Mouse (Mus musculus) cortical plate, adult 2 months (tissue): Measurements from ENCODE around the gene Plrg1. TPM values are rescaled to one million over a fixed set of nuclear protein-coding genes. Genes with fewer than 3 reads are reported as not detected.
A peak's percentile ranks its signal among the peaks of the same experiment; 100 is the strongest.

Experiments
- H3K27ac ChIP-seq: fragments of 200-500 bp; 2 replicates; pipeline ENCODE4 v1.5.1; 2012; ENCODE audit warnings: low read length, control low read depth, inconsistent platforms; ENCODE audit not compliant: insufficient read depth
- H3K4me1 ChIP-seq: fragments of 200-500 bp; 2 replicates; pipeline ENCODE4 v1.6.1; 2011; ENCODE audit warnings: low read length; ENCODE audit not compliant: control insufficient read depth, insufficient read depth
- H3K4me3 ChIP-seq: fragments of 200-500 bp; 2 replicates; pipeline ENCODE4 v1.5.1; 2011; ENCODE audit warnings: mild to moderate bottlenecking, low read length, control low read depth; ENCODE audit not compliant: insufficient read depth
- CTCF ChIP-seq: fragments of 200-500 bp; IDR thresholded peaks from 2 replicates; pipeline ENCODE4 v1.5.1; 2011; ENCODE audit warnings: mild to moderate bottlenecking, control low read depth, low read length; ENCODE audit not compliant: insufficient read depth; ENCODE audit errors: extremely low read depth
- POLR2A ChIP-seq: fragments of 200-500 bp; IDR thresholded peaks from 2 replicates; pipeline ENCODE4 v1.6.1; 2011; ENCODE audit warnings: mild to moderate bottlenecking, low read length, control low read depth; ENCODE audit not compliant: insufficient read depth; ENCODE audit errors: extremely low read depth
- polyA plus RNA-seq: library from polyadenylated mRNA; depleted of rRNA; stranded (reverse); fragments of >200 nt; gene quantifications from 2 replicates; pipeline ENCODE4 v1.2.3, GENCODE M21; 2012; rRNA removed

Gene Plrg1
- polyA plus RNA-seq = 45.0 TPM in 2 replicates

DNA sequence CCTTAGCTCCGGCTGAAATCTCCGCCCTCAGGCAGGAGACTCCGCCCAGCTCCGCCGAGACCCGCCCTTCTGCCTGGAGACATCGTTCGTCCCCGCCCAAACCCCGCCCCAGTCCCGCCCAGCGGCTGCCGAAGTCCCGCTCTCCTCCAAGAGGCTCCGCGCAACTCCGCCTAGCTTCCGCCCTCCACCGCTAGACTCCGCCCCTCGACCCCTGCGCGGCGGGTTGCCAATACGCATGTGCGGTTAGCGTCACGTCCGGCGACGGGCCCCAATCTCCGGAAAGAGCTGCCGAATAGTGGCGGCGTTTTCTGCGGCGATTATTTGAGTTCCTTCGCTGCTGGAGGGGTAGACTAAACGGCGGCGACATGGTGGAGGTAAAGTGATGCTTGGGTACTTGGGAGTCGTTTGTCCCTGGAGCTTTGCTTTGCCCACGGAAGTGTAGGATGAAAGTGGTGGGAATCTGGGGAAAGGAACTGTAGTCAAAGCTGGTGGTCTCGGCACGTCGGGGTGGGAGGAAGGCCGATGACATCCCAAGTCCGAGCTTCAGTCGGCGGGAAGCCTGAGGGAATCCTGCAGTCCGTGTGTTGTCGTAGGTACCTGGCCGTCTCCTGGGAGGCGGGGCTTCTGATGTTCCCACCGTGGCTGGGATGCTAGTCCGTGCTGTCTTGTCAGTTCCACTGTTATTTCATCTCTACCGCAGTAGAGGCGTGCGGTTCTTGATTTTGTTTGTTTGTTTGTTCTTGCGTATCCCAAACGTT is at the start of gene Plrg1:
Gene Plrg1 (plus strand): TSS at position 242 of the 758 bp plus-strand sequence.
- TF ChIP-seq CTCF (no peak), POLR2A (peak; percentile 78)
- Histone ChIP-seq H3K4me3 (peak within 1 kb of the TSS; percentile 73), H3K4me1 (no peaks in the 10 kb centered on the region), H3K27ac (0 out of 2 replicates have a peak within 1 kb of the TSS, but pooled peaks have one; percentile 8)

DNA sequence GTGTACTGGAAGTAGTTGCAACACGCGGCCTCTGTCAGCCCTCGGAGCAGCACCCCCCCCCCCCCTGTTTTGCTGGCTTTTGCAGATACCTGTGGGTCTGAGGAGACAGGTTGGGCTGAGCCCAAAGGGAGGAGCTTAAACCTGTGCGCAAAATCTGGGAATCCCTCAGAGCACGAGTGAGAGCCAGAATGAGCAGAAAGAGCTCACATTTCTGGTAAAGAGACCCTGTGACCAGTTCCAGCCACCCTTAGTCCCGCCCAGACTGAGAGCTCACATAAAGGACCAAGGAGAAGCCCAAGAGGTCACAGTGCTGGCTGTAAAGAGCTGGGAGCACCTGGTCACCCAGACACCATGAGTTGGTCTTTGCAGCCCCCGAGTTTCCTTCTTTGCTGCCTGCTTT is 47.8 kb upstream of the Plrg1 start, which contains the start of gene Fgg:
Gene Fgg (plus strand): TSS at position 168 of the 400 bp plus-strand sequence.
- no peak within 1 kb of the TSS for H3K4me3 ChIP-seq
- TF ChIP-seq POLR2A = no peak
- TF ChIP-seq CTCF = no peak
- no peak within 1 kb of the TSS for H3K27ac ChIP-seq
- no peaks in the 10 kb centered on the region for H3K4me1 ChIP-seq

DNA sequence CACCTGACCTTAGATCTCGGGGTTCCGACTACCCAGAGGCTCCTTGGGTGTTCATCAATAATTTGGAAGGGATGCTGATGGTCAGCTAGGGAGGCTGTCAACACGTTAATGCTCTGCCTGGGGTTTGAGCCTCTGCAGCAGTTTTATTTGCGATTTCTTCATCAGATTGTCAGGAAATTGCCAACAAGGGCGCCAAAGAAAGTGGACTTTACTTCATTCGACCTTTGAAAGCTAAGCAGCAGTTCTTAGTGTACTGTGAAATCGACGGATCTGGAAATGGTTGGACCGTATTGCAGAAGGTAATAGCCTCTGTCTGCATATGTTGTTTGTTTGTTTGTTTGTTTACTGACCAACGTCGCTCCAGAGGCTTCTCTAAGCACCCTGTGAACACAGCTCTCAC is 45.0 kb upstream of the Plrg1 start:
- Histone ChIP-seq H3K4me1 (no peaks in the 10 kb centered on the region), H3K27ac (no peak overlapping the region), H3K4me3 (no peak overlapping the region)
- TF ChIP-seq POLR2A (no peak), CTCF (no peak)

DNA sequence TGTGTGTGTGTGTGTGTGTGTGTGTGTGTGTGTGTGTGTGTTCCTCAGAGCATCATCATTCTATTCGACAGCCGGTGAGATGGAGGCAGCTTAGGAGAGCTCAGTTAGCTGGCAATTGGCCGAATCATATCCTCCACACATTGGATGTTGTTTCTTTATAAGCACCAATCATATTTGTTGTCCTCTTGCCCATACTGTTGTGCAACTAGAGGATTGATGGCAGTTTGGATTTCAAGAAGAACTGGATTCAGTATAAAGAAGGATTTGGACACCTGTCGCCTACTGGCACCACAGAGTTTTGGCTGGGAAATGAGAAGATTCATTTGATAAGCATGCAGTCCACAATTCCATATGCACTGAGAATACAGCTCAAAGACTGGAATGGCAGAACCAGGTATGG is 44.2 kb upstream of the Plrg1 start:
- Histone ChIP-seq H3K27ac (no peak overlapping the region), H3K4me3 (no peak overlapping the region), H3K4me1 (no peaks in the 10 kb centered on the region)
- no peak for TF ChIP-seq CTCF

DNA sequence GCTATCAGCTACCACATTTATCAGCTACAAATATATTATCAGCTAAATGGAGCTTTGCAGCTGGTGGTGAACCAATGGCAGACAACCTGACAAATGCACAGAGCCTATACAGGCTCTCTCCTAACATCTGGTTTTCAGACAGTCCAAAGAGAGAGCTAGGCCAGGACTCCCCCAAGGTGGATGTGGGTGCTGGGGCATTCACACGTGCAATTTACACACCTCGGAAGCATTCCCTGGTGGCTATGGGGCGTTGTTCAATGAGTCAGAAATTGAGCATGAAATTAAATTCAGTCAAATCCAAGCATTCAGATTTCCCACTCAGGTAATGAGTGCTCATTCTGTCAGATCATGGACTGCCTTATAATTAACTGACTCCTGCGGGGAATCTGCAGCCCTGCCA is 43.8 kb upstream of the Plrg1 start:
- H3K4me3 ChIP-seq = no peak overlapping the region
- H3K27ac ChIP-seq = no peak overlapping the region
- TF ChIP-seq CTCF (no peak), POLR2A (no peak)
- no peaks in the 10 kb centered on the region for H3K4me1 ChIP-seq

DNA sequence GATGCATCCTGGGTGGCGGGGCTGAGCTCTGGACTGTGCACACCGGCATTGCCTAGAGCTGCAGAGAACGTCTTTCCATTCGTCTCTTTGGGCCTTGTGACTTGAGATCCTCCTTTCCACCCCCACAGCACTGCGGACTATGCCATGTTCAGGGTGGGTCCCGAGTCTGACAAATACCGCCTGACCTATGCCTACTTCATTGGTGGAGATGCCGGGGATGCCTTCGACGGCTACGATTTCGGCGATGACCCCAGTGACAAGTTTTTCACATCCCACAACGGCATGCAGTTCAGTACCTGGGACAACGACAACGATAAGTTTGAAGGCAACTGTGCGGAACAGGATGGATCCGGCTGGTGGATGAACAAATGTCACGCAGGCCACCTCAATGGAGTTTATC is 42.7 kb upstream of the Plrg1 start:
- TF ChIP-seq CTCF = no peak
- TF ChIP-seq POLR2A = no peak
- H3K4me1 ChIP-seq = no peaks in the 10 kb centered on the region
- no peak overlapping the region for H3K4me3 ChIP-seq
- H3K27ac ChIP-seq = no peak overlapping the region

DNA sequence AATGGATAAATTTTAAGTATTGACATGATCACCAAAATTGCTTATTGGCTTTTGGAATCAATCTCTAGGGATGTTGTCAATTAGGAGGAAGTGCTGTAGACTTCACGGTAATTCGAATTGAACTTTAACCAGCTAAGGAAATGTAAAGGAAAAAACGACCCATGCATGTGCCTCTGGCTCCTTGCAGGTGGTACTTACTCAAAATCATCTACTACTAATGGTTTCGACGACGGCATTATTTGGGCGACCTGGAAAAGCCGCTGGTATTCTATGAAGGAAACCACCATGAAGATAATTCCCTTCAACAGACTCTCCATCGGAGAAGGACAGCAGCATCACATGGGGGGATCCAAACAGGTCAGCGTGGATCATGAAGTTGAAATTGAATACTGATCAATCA is 41.4 kb upstream of the Plrg1 start:
- TF ChIP-seq CTCF (no peak), POLR2A (no peak)

DNA sequence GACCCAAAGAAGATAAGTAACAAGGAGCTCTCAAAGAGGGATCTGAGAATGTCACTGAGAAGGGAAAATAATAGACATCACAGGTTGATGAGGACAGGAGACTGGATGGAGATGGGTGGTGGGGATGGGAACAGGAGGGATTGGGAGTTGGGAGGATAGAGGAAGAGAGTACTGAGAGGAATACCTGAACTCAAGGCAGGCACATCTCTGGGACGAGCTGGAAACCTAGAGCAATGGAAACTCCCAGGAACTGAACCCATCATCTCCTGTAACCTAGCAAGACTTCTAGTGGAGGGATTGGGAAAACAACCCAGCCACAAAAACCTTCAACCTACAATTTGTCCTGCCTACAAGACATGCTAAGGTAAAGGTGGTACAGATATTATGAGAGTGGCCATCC is 39.1 kb upstream of the Plrg1 start:
- Histone ChIP-seq H3K4me3 (no peak overlapping the region), H3K4me1 (no peaks in the 10 kb centered on the region)
- no peak for TF ChIP-seq CTCF
- TF ChIP-seq POLR2A = no peak

More for the DNA sequence above, 41.4 kb upstream of the Plrg1 start:
- no peaks in the 10 kb centered on the region for H3K4me1 ChIP-seq
- H3K4me3 ChIP-seq = no peak overlapping the region
- no peak overlapping the region for H3K27ac ChIP-seq

DNA sequence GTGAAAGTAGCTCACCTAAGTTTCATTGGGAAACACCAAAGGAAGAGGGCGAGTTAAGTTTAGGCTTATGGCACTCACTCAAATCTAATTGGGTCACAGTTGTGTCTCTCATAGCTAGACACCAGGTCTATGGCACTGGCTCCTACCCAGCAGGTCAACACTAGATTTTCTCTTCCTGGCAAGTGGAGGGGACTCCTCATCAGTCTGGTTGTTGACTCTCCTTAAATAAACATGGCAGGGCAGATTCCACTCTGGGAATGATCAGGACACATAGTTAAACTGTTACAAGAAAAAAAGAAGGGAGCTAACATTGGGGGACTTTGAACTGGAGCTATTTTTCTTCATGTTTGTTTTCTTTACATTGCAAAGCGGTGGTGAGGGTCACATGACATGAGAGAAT is 34.9 kb upstream of the Plrg1 start:
- no peak overlapping the region for H3K4me3 ChIP-seq
- TF ChIP-seq POLR2A = no peak
- no peak overlapping the region for H3K27ac ChIP-seq
- H3K4me1 ChIP-seq = no peaks in the 10 kb centered on the region

More for the DNA sequence above, 39.1 kb upstream of the Plrg1 start:
- no peak overlapping the region for H3K27ac ChIP-seq

DNA sequence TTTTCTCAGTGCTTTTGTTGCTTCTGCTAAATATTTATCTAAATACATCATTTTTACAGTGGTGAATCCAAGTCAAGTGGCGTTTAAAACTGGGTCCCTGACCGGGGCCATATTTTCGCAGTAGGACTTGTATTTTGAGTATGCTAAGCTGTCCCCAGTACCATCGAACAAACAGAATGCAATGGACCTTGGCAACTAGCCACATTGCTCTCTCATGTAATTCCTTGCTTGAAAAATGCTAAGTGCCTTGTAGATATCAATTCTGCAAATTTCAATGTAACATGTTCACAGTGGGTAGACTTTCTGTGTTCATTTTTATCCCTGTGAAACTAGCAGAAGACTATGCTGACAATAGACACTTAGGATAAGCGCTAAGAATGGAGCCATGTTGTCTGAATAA is 34.1 kb upstream of the Plrg1 start:
- TF ChIP-seq CTCF = no peak
- no peak for TF ChIP-seq POLR2A
- H3K27ac ChIP-seq = no peak overlapping the region
- H3K4me3 ChIP-seq = no peak overlapping the region
- no peaks in the 10 kb centered on the region for H3K4me1 ChIP-seq

DNA sequence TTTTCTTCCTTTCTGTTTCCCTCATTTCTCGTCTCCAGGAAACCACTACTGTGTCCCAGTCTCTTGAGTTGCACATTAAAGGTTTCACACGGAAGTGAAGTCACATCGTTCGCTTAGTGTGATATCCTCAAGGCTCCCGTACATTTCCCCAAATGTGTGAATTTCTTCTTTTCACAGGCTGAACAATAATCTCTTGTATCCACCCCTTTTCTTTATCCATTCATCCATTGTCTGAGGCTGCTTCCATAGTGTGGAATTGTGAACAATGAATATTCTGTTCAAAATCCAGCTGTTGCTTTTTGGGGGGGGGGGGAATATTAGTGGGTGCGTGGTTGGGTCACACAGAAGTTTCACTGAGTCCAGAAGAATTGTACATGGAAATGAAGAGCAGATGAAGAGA is 30.3 kb upstream of the Plrg1 start:
- Histone ChIP-seq H3K4me1 (no peaks in the 10 kb centered on the region), H3K4me3 (no peak overlapping the region), H3K27ac (peak overlapping the region; percentile 68)
- no peak for TF ChIP-seq CTCF
- TF ChIP-seq POLR2A = no peak
